In genomic region chr5:104047200-104048105, GRCm38 (mm10) we compare ENCODE assay signal across 8 mouse cellular contexts. TPM values are rescaled to one million over a fixed set of nuclear protein-coding genes. Genes with fewer than 3 reads are reported as not detected.
A peak's percentile ranks its signal among the peaks of the same experiment; 100 is the strongest.
DNase-seq lines count a peak whose midpoint lies in the region; ATAC-seq and TF ChIP-seq lines count a peak whose summit lies in the region.

No protein-coding gene starts in this region.

- peaks cover 13% of the 10 kb centered on the region for H3K4me1 ChIP-seq in heart, postnatal 0 days (ENCODE audit: control insufficient read depth, insufficient read depth)
- peaks cover 60% of the 10 kb centered on the region for H3K4me1 ChIP-seq in liver, embryonic 13.5 days (replicated peaks)
- H3K4me1 ChIP-seq in neural tube, embryonic 15.5 days, result peaks cover 19% of the 10 kb centered on the region

- TF ChIP-seq CTCF in heart, postnatal 0 days (IDR thresholded peaks at IDR 0.05; ENCODE audit: low read depth), result no peak

- ATAC-seq in heart, postnatal 0 days (ENCODE audit: insufficient read depth, low read depth), result no peak
- ATAC-seq in liver, embryonic 13.5 days (ENCODE audit: low read depth), result peak; percentile 13; the same call in 1 of the 2 replicates
- peak; percentile 21 for ATAC-seq in neural tube, embryonic 15.5 days (ENCODE audit: low FRiP score)

- no peak for TF ChIP-seq EP300 in heart, postnatal 0 days (IDR thresholded peaks at IDR 0.05; ENCODE audit: low read depth)

- peak overlapping the region; percentile 77 for H3K4me2 ChIP-seq in heart, postnatal 0 days (ENCODE audit: low read depth, low read length)
- peak overlapping the region; percentile 92 for H3K4me2 ChIP-seq in liver, embryonic 13.5 days
- H3K4me2 ChIP-seq in neural tube, embryonic 15.5 days, result peak overlapping the region; percentile 81

- WGBS in heart, postnatal 0 days, result 2% methylated on average over 19 of the region's 19 CpGs
- 2% methylated on average over 19 of the region's 19 CpGs for WGBS in liver, embryonic 13.5 days (ENCODE audit: insufficient replicate concordance)
- 4% methylated on average over 19 of the region's 19 CpGs for WGBS in neural tube, embryonic 15.5 days

- peak overlapping the region; percentile 85 for H3K4me3 ChIP-seq in heart, postnatal 0 days (ENCODE audit: low read depth, low read length)
- H3K4me3 ChIP-seq in liver, embryonic 13.5 days (replicated peaks), result peak overlapping the region; percentile 92
- peak overlapping the region; percentile 84 for H3K4me3 ChIP-seq in neural tube, embryonic 15.5 days (replicated peaks)

- peak; percentile 33 for DNase-seq in adrenal gland, adult 2 months
- DNase-seq in adrenal gland, postnatal 25 days, result no peak
- DNase-seq in 3T3-L1 (ENCODE audit: low read depth, low spot score), result peak; percentile 44
- peak; percentile 44 for DNase-seq in embryo, embryonic 10.5 days (ENCODE audit: low spot score)
- peak; percentile 21 for DNase-seq in heart, postnatal 0 days (ENCODE audit: low spot score)
- DNase-seq in liver, embryonic 13.5 days, result no peak
- no peak for DNase-seq in layer of hippocampus, postnatal 14 days (ENCODE audit: low spot score in 2 of 2)

- peak overlapping the region; percentile 94 for H3K9ac ChIP-seq in heart, postnatal 0 days (replicated peaks; ENCODE audit: low read depth, low read length)
- peak overlapping the region; percentile 95 for H3K9ac ChIP-seq in liver, embryonic 13.5 days
- H3K9ac ChIP-seq in neural tube, embryonic 15.5 days (replicated peaks), result peak overlapping the region; percentile 97

- peaks cover 21% of the 10 kb centered on the region for H3K36me3 ChIP-seq in heart, postnatal 0 days (replicated peaks; ENCODE audit: control insufficient read depth, insufficient read depth, low read length)
- peaks cover 25% of the 10 kb centered on the region for H3K36me3 ChIP-seq in liver, embryonic 13.5 days
- peaks cover 20% of the 10 kb centered on the region for H3K36me3 ChIP-seq in neural tube, embryonic 15.5 days

- no peaks in the 10 kb centered on the region for H3K27me3 ChIP-seq in heart, postnatal 0 days (ENCODE audit: control insufficient read depth, insufficient read depth, low read length)
- H3K27me3 ChIP-seq in liver, embryonic 13.5 days, result no peaks in the 10 kb centered on the region
- H3K27me3 ChIP-seq in neural tube, embryonic 15.5 days (replicated peaks), result no peaks in the 10 kb centered on the region

- H3K9me3 ChIP-seq in heart, postnatal 0 days (replicated peaks; ENCODE audit: control insufficient read depth, low read length), result no peaks in the 10 kb centered on the region
- no peaks in the 10 kb centered on the region for H3K9me3 ChIP-seq in liver, embryonic 13.5 days (replicated peaks)
- no peaks in the 10 kb centered on the region for H3K9me3 ChIP-seq in neural tube, embryonic 15.5 days (replicated peaks)

- peak overlapping the region; percentile 88 for H3K27ac ChIP-seq in heart, postnatal 0 days (ENCODE audit: low read depth)
- peak overlapping the region; percentile 96 for H3K27ac ChIP-seq in liver, embryonic 13.5 days
- peak overlapping the region; percentile 87 for H3K27ac ChIP-seq in neural tube, embryonic 15.5 days (replicated peaks)

RNA-seq across cellular contexts. Expression of gene Nudt9, which starts 1.3 kb away (rescaled TPM):
- 10 to 100 TPM; 63.0 to 73.2 TPM for total RNA-seq in adrenal gland, adult 2 months (2021)
- 101 and 113 TPM in 2 replicates for polyA plus RNA-seq in adrenal gland, adult 2 months (2012; rRNA removed)
- total RNA-seq in adrenal gland, postnatal 25 days (2021), result 53.6 and 62.9 TPM in 2 replicates
- 39.6 and 62.9 TPM in 2 replicates for total RNA-seq in heart, postnatal 0 days (2014; rRNA removed; ENCODE audit: low replicate concordance)
- 51.0 and 52.5 TPM in 2 replicates for polyA plus RNA-seq in heart, postnatal 0 days (2015; fragmentation: Nextera tagmentation; extraction: Ambion mirVana)
- polyA plus RNA-seq in liver, embryonic 13.5 days (2015; fragmentation: Nextera tagmentation; extraction: Ambion mirVana), result 84.0 and 89.0 TPM in 2 replicates
- polyA plus RNA-seq in neural tube, embryonic 15.5 days (2015; fragmentation: Nextera tagmentation; extraction: Ambion mirVana), result 73.0 and 73.2 TPM in 2 replicates
- 10 to 100 TPM; 75.6 to 77.4 TPM for total RNA-seq in layer of hippocampus, postnatal 14 days (2021)

RNA-seq across cellular contexts. Expression of gene Hsd17b11, which starts 25.7 kb away (rescaled TPM):
- 10 to 100 TPM; 67.2 to 69.0 TPM for total RNA-seq in adrenal gland, adult 2 months (2021)
- 18.2 and 19.2 TPM in 2 replicates for polyA plus RNA-seq in adrenal gland, adult 2 months (2012; rRNA removed)
- total RNA-seq in adrenal gland, postnatal 25 days (2021), result 61.3 and 83.2 TPM in 2 replicates
- total RNA-seq in heart, postnatal 0 days (2014; rRNA removed; ENCODE audit: low replicate concordance), result 6.2 and 14.3 TPM in 2 replicates
- 4.4 and 5.9 TPM in 2 replicates for polyA plus RNA-seq in heart, postnatal 0 days (2015; fragmentation: Nextera tagmentation; extraction: Ambion mirVana)
- polyA plus RNA-seq in liver, embryonic 13.5 days (2015; fragmentation: Nextera tagmentation; extraction: Ambion mirVana), result 2.1 and 2.6 TPM in 2 replicates
- 4.3 TPM in 2 replicates for polyA plus RNA-seq in neural tube, embryonic 15.5 days (2015; fragmentation: Nextera tagmentation; extraction: Ambion mirVana)
- 10 to 100 TPM; 36.7 to 39.9 TPM for total RNA-seq in layer of hippocampus, postnatal 14 days (2021)

RNA-seq across cellular contexts. Expression of gene Gm17660, which starts 30.0 kb away (rescaled TPM):
- total RNA-seq in adrenal gland, adult 2 months (2021), result not detected
- polyA plus RNA-seq in adrenal gland, adult 2 months (2012; rRNA removed), result not detected in 2 replicates
- not detected in 2 replicates for total RNA-seq in adrenal gland, postnatal 25 days (2021)
- total RNA-seq in heart, postnatal 0 days (2014; rRNA removed; ENCODE audit: low replicate concordance), result not detected in 2 replicates
- polyA plus RNA-seq in heart, postnatal 0 days (2015; fragmentation: Nextera tagmentation; extraction: Ambion mirVana), result not detected in 2 replicates
- polyA plus RNA-seq in liver, embryonic 13.5 days (2015; fragmentation: Nextera tagmentation; extraction: Ambion mirVana), result not detected in 2 replicates
- polyA plus RNA-seq in neural tube, embryonic 15.5 days (2015; fragmentation: Nextera tagmentation; extraction: Ambion mirVana), result not detected in 2 replicates
- not detected for total RNA-seq in layer of hippocampus, postnatal 14 days (2021)

Comparison
In these comparisons a context has a peak if more than half of its experiments do, and no peak if none do; other contexts are left out.
1. DNase-seq: peak in adrenal gland, adult 2 months (single experiment), 3T3-L1 (single experiment), embryo, embryonic 10.5 days (single experiment) and heart, postnatal 0 days (single experiment); none in adrenal gland, postnatal 25 days (single experiment), liver, embryonic 13.5 days (single experiment) and layer of hippocampus, postnatal 14 days (0 of 2).
2. Peak in every context shown above with its lines, with median percentiles within 50 percentile points of each other: H3K27ac ChIP-seq, H3K4me2 ChIP-seq, H3K4me3 ChIP-seq and H3K9ac ChIP-seq.